Mouse (Mus musculus): Measurements from ENCODE around the gene Ptcd2. TPM values are rescaled to one million over a fixed set of nuclear protein-coding genes. Genes with fewer than 3 reads are reported as not detected.

The Ptcd2 gene
- 45.3 and 47.3 TPM in 2 replicates for polyA plus RNA-seq (2016; fragmentation: Nextera tagmentation; extraction: Ambion mirVana)

DNA sequence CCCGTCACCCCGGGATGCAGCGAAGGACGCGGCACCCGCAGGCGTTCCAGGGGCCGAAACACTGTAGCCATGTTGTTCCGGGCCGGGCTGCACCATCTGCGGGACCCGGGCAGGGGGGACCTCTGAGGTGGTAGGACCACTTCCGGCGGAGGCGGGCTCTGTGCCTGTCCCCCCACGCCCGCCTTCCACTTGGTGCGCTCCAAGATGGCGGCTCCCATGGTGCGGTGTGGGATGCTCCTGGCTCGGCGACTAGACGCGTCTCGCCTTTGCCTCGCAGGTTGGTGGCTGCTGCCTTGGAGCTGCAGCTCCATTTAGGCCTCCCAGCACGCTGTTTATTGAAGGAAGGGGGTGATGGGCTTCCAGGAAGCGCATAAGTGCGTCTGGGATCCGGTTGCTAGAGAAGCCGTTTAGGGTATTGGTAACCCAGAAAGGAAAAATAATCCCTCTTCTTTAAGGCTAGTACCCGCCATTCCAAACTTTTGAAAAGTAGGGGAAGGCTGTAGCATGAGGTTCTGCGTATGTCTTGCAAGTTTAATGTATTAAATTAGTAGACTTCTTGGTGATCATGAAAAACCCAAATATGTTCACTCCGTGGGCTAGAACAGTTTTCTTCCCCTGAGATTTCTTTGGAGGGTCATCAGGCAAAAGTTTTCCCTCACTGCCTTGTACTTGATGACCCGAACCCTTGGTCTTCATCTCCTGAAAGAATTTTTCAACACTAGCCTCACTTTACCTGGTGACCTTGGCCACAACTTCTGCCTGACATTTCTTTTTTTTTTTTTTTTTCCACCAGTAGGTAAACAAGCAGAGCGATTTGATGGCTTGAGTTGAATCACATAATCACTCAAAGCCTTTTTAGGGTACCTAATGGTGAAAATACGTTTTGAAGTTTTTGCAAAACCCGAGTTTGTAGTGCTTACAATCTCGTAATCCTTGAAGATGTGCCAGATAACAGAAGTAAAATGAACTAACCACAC lies at the start of gene Ptcd2, which contains the start of gene Mrps27:
Gene Ptcd2, minus strand, starts transcription at position 107 of the 977 bp plus-strand sequence.
Gene Mrps27, plus strand, starts transcription at position 188 of the 977 bp plus-strand sequence.
- Histone ChIP-seq H3K9ac (peak within 1 kb of the TSS; percentile 83), H3K27ac (peak within 1 kb of the TSS; percentile 72), H3K9me3 (no peaks in the 10 kb centered on the region), H3K36me3 (peaks cover 40% of the 10 kb centered on the region), H3K4me1 (peaks cover 14% of the 10 kb centered on the region), H3K27me3 (replicated peaks) (no peaks in the 10 kb centered on the region), H3K4me2 (replicated peaks) (peak within 1 kb of the TSS; percentile 79), H3K4me3 (peak within 1 kb of the TSS; percentile 84)
- ATAC-seq (ENCODE audit: low FRiP score, low read depth) = peak; percentile 98
- 4% methylated on average over 39 of the region's 39 CpGs for WGBS

DNA sequence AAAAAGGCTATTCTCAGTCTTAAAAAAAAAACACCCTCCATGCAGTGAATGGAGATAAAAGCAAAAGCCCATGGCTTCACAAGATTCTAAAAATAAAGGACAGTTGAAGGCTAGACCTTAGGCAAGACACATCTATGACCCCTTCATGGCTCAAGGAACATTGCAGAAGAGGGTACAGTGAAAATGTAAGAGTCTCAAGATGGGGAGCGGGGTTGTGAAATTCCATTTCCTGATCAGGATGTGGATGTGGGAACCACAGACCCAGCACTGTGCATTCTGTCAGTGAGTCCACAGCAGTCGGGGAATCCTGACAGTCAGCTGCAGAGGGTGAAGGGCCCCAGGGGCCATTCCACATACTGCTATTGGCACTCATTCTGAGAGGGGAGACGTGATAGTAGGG lies 48.6 kb upstream of the Ptcd2 start:
- no peaks in the 10 kb centered on the region for H3K27me3 ChIP-seq (replicated peaks)
- no peaks in the 10 kb centered on the region for H3K9me3 ChIP-seq
- peaks cover 17% of the 10 kb centered on the region for H3K4me1 ChIP-seq
- no peak for ATAC-seq (ENCODE audit: low FRiP score, low read depth)
- no peak overlapping the region for H3K9ac ChIP-seq
- 83% methylated on average over 3 of the region's 3 CpGs for WGBS
- H3K36me3 ChIP-seq = no peaks in the 10 kb centered on the region
- H3K4me3 ChIP-seq = no peak overlapping the region
- H3K27ac ChIP-seq = no peak overlapping the region
- no peak overlapping the region for H3K4me2 ChIP-seq (replicated peaks)

DNA sequence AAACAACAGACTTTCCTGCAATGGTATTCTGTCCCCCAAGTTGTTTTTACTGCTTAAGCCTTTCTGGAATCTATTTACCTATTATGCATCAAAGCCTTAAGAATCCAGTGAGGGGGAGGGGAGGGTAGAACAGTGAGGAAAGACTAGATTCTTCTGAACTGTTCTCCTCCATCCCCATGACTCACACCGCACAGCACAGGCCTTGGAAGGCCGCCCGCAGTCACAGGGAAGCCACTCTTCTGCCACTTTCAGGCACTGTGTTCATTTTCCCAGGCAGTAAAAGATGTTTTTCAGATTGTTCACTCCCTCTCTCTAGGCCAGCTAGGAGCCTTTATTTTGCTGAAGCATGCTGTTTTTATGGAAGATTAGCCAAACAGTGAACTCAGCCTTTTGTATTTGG lies 46.9 kb upstream of the Ptcd2 start:
- Histone ChIP-seq H3K4me3 (no peak overlapping the region), H3K36me3 (no peaks in the 10 kb centered on the region), H3K27me3 (replicated peaks) (no peaks in the 10 kb centered on the region), H3K9ac (no peak overlapping the region), H3K4me2 (replicated peaks) (no peak overlapping the region), H3K27ac (no peak overlapping the region), H3K9me3 (no peaks in the 10 kb centered on the region), H3K4me1 (peaks cover 13% of the 10 kb centered on the region; the same call in 1 of the 2 replicates)
- no peak for ATAC-seq (ENCODE audit: low FRiP score, low read depth)
- 73% methylated on average over 3 of the region's 3 CpGs for WGBS

DNA sequence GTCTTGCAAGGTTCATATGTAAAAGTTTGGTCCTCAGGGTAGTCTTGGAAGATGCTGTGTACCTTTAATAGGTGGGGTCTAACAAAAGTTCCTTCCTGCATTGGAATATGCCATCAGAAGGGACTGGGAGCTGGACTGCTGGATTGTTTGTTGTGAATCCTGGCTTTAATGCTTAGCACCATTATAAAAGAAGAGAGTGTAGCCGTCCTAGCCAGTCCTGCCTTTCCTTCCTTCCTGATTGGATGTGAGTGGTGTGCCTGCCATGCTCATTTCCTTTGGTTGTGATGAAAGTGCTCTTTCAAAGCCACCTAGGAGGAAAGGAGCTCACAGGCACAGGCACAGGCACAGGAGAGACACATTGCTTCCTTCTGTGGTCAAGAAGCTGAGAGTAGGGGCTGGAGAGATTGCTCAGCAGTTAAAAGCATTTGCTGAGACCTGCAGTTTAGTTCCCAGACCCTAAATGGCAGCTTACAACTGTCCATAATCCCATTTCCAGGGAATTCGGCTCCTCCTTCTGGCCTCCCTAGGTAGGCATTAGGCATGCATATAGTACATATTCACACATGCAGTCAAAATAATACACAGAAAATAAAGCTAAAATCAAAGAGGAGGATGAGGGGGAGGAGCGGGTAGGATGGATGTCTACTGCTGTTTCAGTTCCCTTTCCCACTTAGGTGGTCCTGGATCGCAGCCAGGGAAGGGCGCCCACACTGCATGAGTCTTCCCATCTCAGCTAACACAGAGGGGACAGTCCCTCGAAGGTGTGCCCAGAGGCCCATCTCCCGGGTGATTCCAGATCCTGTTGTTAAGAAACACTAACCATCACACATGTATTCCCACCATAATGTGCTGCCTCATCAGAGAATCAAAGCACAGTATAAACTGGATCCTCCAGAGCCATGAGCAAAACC lies 43.7 kb upstream of the Ptcd2 start:
- peaks cover 13% of the 10 kb centered on the region; the same call in 1 of the 2 replicates for H3K4me1 ChIP-seq
- no peak overlapping the region for H3K27ac ChIP-seq
- WGBS = 76% methylated on average over 7 of the region's 7 CpGs
- ATAC-seq (ENCODE audit: low FRiP score, low read depth) = no peak
- no peaks in the 10 kb centered on the region for H3K27me3 ChIP-seq (replicated peaks)
- H3K36me3 ChIP-seq = no peaks in the 10 kb centered on the region
- no peak overlapping the region for H3K9ac ChIP-seq
- no peak overlapping the region for H3K4me3 ChIP-seq
- H3K4me2 ChIP-seq (replicated peaks) = no peak overlapping the region
- no peaks in the 10 kb centered on the region for H3K9me3 ChIP-seq

DNA sequence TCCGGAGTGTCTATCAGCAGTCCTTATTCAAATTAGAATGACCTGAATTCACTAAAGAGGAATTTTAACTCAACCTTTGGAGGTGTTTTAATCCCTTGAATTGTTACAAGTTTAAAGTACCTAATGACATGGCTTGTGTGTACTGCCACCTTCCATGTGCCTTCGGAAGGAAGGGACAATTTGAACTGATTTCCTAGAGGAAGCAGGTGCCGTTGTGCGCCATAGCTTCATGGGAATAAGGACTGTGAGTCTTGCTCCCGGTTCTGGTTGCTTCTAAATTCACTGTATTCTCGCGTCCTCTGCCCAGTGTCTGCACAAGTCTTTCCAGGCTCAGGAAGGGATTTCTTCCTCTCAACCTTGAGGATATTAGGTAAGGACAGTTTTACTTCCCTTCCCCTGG lies 41.8 kb upstream of the Ptcd2 start:
- Histone ChIP-seq H3K4me3 (no peak overlapping the region), H3K9me3 (no peaks in the 10 kb centered on the region), H3K27ac (no peak overlapping the region), H3K9ac (no peak overlapping the region), H3K4me1 (peaks cover 13% of the 10 kb centered on the region; the same call in 1 of the 2 replicates), H3K4me2 (replicated peaks) (no peak overlapping the region), H3K36me3 (no peaks in the 10 kb centered on the region), H3K27me3 (replicated peaks) (no peaks in the 10 kb centered on the region)
- ATAC-seq (ENCODE audit: low FRiP score, low read depth) = no peak
- WGBS = 92% methylated on average over 7 of the region's 7 CpGs

DNA sequence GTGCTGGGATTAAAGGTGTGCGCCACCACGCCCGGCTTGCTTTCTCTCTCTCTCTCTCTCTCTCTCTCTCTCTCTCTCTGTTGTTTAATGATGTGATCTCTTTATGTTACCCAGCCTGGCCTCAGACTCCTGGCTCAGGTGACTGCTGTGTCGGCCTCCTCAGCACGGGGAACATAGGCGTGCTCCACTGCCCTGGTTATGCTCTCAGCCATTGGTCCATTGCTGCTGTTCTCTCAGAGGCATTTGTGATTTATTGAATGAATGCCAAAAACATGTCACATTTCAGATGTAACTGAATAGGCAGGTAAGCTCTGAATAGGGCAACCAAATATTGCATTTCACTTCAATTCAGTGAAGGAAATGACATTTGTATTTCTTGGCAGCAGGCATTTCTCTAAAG lies 41.4 kb upstream of the Ptcd2 start:
- WGBS = 80% methylated on average over 6 of the region's 6 CpGs
- Histone ChIP-seq H3K9ac (no peak overlapping the region), H3K27me3 (replicated peaks) (no peaks in the 10 kb centered on the region)

DNA sequence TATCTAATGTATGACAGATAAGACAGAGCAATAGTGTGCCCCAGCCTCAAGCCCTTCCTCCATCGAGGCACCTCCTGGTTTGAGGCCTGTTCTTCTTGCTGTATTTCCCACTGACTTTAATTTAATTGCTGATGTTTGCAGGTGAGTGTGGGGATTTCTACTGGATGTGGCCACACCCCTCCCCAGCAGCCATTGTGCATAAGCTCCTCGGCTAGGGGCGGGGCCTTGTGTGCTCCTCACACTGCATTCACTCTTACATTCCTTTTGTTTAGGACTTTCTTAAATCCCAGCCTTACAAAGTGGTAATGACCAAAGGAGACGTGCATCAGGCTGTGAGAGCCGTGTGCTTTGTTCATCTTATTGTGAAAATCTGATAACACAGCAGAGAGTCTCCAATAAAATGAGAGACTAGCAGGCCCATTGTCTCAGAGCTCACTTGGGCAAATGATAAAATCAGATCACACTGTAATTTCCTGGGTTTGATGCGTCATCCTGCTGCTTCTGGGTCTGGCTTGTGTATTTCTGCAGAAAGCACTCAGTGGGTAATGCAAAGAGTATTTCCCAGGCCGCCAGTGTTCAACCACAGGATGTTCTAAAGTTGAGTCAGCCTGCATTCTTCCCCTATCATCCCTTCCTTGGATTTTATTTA lies 40.2 kb upstream of the Ptcd2 start:
- no peak overlapping the region for H3K4me3 ChIP-seq
- no peak for ATAC-seq (ENCODE audit: low FRiP score, low read depth)
- H3K27ac ChIP-seq = no peak overlapping the region
- no peaks in the 10 kb centered on the region for H3K27me3 ChIP-seq (replicated peaks)
- no peaks in the 10 kb centered on the region for H3K36me3 ChIP-seq
- no peaks in the 10 kb centered on the region for H3K9me3 ChIP-seq
- WGBS = 75% methylated on average over 7 of the region's 7 CpGs
- no peak overlapping the region for H3K4me2 ChIP-seq (replicated peaks)
- H3K9ac ChIP-seq = no peak overlapping the region
- H3K4me1 ChIP-seq = peaks cover 13% of the 10 kb centered on the region; the same call in 1 of the 2 replicates

More for the DNA sequence above, 41.4 kb upstream of the Ptcd2 start:
- no peaks in the 10 kb centered on the region for H3K36me3 ChIP-seq
- H3K4me2 ChIP-seq (replicated peaks) = no peak overlapping the region
- H3K27ac ChIP-seq = no peak overlapping the region
- H3K4me3 ChIP-seq = no peak overlapping the region
- peaks cover 13% of the 10 kb centered on the region; the same call in 1 of the 2 replicates for H3K4me1 ChIP-seq
- ATAC-seq (ENCODE audit: low FRiP score, low read depth) = no peak
- no peaks in the 10 kb centered on the region for H3K9me3 ChIP-seq

DNA sequence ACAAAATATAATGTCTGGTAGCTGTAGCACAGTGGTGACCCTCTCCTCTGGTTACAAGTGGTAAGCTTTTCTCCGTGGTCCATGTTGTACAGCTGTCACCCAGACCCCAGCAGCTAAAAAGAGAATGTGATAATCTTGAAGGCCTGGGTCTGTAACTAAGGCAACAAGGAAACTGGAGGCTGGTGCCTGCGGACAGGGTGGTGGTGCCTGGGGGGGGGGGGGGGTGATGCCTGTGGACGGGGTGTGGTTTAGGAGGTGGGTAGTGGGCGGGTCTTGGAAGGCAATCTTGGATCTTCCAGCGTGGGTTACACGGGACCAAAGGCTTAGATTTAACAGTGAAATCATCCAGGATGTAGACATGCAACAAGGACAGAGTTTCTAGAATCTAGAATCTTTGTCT lies 37.9 kb upstream of the Ptcd2 start:
- Histone ChIP-seq H3K27ac (no peak overlapping the region), H3K27me3 (replicated peaks) (no peaks in the 10 kb centered on the region), H3K4me1 (peaks cover 2% of the 10 kb centered on the region; the same call in 1 of the 2 replicates), H3K36me3 (no peaks in the 10 kb centered on the region), H3K9me3 (no peaks in the 10 kb centered on the region), H3K9ac (no peak overlapping the region), H3K4me2 (replicated peaks) (no peak overlapping the region), H3K4me3 (no peak overlapping the region)
- ATAC-seq (ENCODE audit: low FRiP score, low read depth) = no peak
- WGBS = 66% methylated on average over 6 of the region's 6 CpGs

DNA sequence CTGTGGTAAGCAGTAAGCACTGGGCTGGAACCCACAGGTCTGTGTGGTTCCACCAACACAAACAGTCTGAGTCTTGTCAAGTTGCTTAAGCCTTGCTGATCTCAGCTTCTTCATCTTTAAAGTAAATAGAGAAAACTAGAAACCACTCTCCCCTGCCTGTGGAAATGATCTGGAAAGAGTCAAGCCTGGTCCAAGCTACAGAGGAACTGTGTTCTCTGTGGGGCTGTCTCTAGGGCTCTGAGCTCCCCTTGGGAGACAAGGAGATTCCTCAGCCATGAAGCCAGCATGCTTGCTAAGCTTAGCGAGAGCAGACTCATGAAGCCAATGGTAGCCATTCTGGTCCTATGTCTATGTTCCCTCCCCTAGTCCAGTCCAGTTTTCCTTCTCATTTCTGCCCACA lies 33.7 kb upstream of the Ptcd2 start:
- WGBS = 100% methylated on average over 1 of the region's 1 CpGs

DNA sequence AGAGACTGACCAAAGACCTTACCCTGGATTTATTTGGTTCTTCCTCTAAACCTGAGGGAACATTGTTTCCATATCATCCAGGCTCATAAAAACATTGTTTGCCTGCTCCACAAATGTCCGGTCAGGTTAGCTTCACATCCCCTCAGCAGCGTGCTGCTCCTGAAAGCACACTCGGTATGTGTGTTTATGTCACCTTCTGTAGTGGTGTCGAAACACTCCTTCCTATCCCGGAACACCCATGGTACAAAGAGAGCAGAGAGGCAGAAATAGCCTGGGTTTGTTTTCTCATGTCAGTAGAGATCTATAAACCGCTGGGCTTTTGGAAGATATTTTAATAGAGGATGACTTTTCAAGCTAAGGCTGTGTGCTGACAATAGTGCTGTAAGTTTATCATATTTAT lies 32.5 kb upstream of the Ptcd2 start:
- H3K4me3 ChIP-seq = no peak overlapping the region
- no peak for ATAC-seq (ENCODE audit: low FRiP score, low read depth)
- no peak overlapping the region for H3K9ac ChIP-seq
- no peaks in the 10 kb centered on the region for H3K36me3 ChIP-seq
- H3K9me3 ChIP-seq = no peaks in the 10 kb centered on the region
- no peaks in the 10 kb centered on the region for H3K27me3 ChIP-seq (replicated peaks)
- H3K4me1 ChIP-seq = peaks cover 10% of the 10 kb centered on the region; the same call in 1 of the 2 replicates
- 91% methylated on average over 6 of the region's 6 CpGs for WGBS
- no peak overlapping the region for H3K4me2 ChIP-seq (replicated peaks)
- H3K27ac ChIP-seq = no peak overlapping the region

More for the DNA sequence above, 33.7 kb upstream of the Ptcd2 start:
- Histone ChIP-seq H3K27ac (no peak overlapping the region), H3K4me2 (replicated peaks) (no peak overlapping the region), H3K36me3 (no peaks in the 10 kb centered on the region), H3K4me3 (no peak overlapping the region), H3K9ac (no peak overlapping the region), H3K9me3 (no peaks in the 10 kb centered on the region), H3K4me1 (peaks cover 8% of the 10 kb centered on the region; the same call in 1 of the 2 replicates), H3K27me3 (replicated peaks) (no peaks in the 10 kb centered on the region)
- no peak for ATAC-seq (ENCODE audit: low FRiP score, low read depth)

DNA sequence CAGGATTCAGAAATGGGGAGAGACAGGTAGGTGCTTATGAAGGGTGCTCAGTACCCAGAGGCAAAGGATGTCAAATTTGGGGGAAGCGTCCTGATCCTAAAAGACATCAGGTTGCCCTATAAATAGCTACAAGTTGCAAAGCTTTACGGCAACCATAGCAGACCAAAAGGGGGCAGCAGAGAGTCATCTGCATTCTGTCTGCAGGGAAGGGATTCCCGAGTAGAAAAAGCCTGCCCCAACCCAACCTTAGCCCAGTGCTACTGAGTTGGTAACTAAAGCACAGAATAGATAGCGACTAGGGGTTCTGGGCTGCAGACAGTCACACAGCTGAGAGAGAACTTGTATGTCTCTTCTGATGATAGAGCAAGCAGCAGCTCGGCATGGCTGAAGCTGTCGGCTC lies 31.0 kb upstream of the Ptcd2 start:
- Histone ChIP-seq H3K9me3 (no peaks in the 10 kb centered on the region), H3K4me3 (no peak overlapping the region), H3K36me3 (no peaks in the 10 kb centered on the region), H3K9ac (no peak overlapping the region), H3K4me2 (replicated peaks) (no peak overlapping the region), H3K27ac (no peak overlapping the region), H3K27me3 (replicated peaks) (no peaks in the 10 kb centered on the region), H3K4me1 (peaks cover 10% of the 10 kb centered on the region; the same call in 1 of the 2 replicates)
- 42% methylated on average over 6 of the region's 6 CpGs for WGBS
- ATAC-seq (ENCODE audit: low FRiP score, low read depth) = peak; percentile 61; the same call in 1 of the 2 replicates

Measured in neural tube, embryonic 12.5 days (tissue).